Mouse (Mus musculus) NIH3T3 (cell line): Measurements from ENCODE around the gene Sox5.

Experiments used
- DNase-seq: peaks from one replicate; pipeline ENCODE4 v3.0.0-alpha.2; 2012; ENCODE audit warnings: low read depth

The Sox5 gene

GRCm38 (mm10) chr6:144105645-144106044 is 676.1 kb downstream of the Sox5 start:
- DNase-seq, result no peak

- no peak for DNase-seq
Measured at GRCm38 (mm10) chr6:144103612-144104011, 678.2 kb downstream of the Sox5 start.

- no peak for DNase-seq
Measured at GRCm38 (mm10) chr6:144100852-144101251, 680.9 kb downstream of the Sox5 start.

- DNase-seq, result no peak
Measured at GRCm38 (mm10) chr6:144098119-144098518, 683.7 kb downstream of the Sox5 start.

GRCm38 (mm10) chr6:144088256-144088655 is 693.5 kb downstream of the Sox5 start:
- peak; percentile 75 for DNase-seq

- DNase-seq, result no peak
Measured at GRCm38 (mm10) chr6:144086096-144086810, 695.5 kb downstream of the Sox5 start.

- DNase-seq, result no peak
Measured at GRCm38 (mm10) chr6:144082297-144082696, 699.5 kb downstream of the Sox5 start.

GRCm38 (mm10) chr6:144077826-144078225 is 704.0 kb downstream of the Sox5 start:
- DNase-seq, result no peak

GRCm38 (mm10) chr6:144076376-144076775 is 705.4 kb downstream of the Sox5 start:
- no peak for DNase-seq

GRCm38 (mm10) chr6:144075327-144075941 is 706.3 kb downstream of the Sox5 start:
- peak; percentile 55 for DNase-seq

GRCm38 (mm10) chr6:144074826-144075225 is 707.0 kb downstream of the Sox5 start:
- peak; percentile 97 for DNase-seq

GRCm38 (mm10) chr6:144070461-144070860 is 711.3 kb downstream of the Sox5 start:
- DNase-seq, result no peak

- DNase-seq, result peak; percentile 83
Measured at GRCm38 (mm10) chr6:144067491-144067890, 714.3 kb downstream of the Sox5 start.

- DNase-seq, result peak; percentile 39
Measured at GRCm38 (mm10) chr6:144062428-144062827, 719.3 kb downstream of the Sox5 start.

- no peak for DNase-seq
Measured at GRCm38 (mm10) chr6:144061814-144062213, 720.0 kb downstream of the Sox5 start.

GRCm38 (mm10) chr6:144057098-144057632 is 724.6 kb downstream of the Sox5 start:
- no peak for DNase-seq

- peak; percentile 55 for DNase-seq
Measured at GRCm38 (mm10) chr6:144056252-144057097, 725.3 kb downstream of the Sox5 start.

- peak; percentile 92 for DNase-seq
Measured at GRCm38 (mm10) chr6:144052487-144052886, 729.3 kb downstream of the Sox5 start.

GRCm38 (mm10) chr6:144051316-144051715 is 730.5 kb downstream of the Sox5 start:
- no peak for DNase-seq

- peak; percentile 29 for DNase-seq
Measured at GRCm38 (mm10) chr6:144048201-144048924, 733.4 kb downstream of the Sox5 start.

GRCm38 (mm10) chr6:144045503-144045902 is 736.3 kb downstream of the Sox5 start:
- DNase-seq, result no peak

- no peak for DNase-seq
Measured at GRCm38 (mm10) chr6:144044381-144044780, 737.4 kb downstream of the Sox5 start.
